Mouse (Mus musculus) E14TG2a.4 (cell line): Measurements from ENCODE around the gene Kcnk6.

Experiments
- CTCF ChIP-seq: conservative IDR thresholded peaks from 2 replicates; pipeline ENCODE4 v1.5.1; 2014; ENCODE audit warnings: low read length
- POU5F1 ChIP-seq: IDR thresholded peaks from 2 replicates; pipeline ENCODE4 v1.6.1; 2014; ENCODE audit warnings: low read length, borderline replicate concordance

DNA sequence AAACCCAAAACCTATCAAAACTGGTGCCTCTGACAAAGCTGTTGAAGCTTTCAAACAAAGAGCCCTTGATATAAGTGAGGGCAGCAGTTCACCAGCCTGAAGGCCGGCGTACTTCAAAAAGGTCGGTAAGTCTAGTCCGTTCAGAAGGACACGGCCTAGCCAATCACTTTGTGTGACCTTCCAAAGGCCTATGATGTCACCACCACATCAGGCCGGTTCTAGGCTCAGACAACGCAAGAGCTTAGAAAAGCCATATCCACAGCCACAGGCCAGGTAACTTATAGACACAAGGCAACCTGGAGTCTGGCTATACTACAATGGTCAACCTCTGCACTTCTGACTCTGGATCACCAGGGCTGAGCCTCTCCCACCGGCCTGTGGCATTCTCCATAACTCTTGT, 47.6 kb upstream of the Kcnk6 start:
- TF ChIP-seq CTCF (no peak), POU5F1 (no peak)
